Comparison of ENCODE assay signal across 9 mouse cellular contexts in genomic region chr12:8472591-8473358, GRCm38 (mm10). TPM values are rescaled to one million over a fixed set of nuclear protein-coding genes. Genes with fewer than 3 reads are reported as not detected.
DNase-seq lines count a peak whose midpoint lies in the region; ATAC-seq and TF ChIP-seq lines count a peak whose summit lies in the region.
"Had no signal": no experiment of that assay in that cellular context is flagged by ENCODE, and none has a peak within 500 bp of the region (broad histone marks: within the 10 kb centered on the region; RNA-seq: fewer than 3 reads in every experiment).

No protein-coding gene starts in this region.

- no peak for TF ChIP-seq CTCF in kidney, postnatal 0 days (IDR thresholded peaks at IDR 0.05; ENCODE audit: low read depth)
- TF ChIP-seq CTCF in midbrain, postnatal 0 days (IDR thresholded peaks at IDR 0.05), result no peak

- no peaks in the 10 kb centered on the region for H3K36me3 ChIP-seq in kidney, postnatal 0 days (ENCODE audit: insufficient read depth, low read length)
- H3K36me3 ChIP-seq in midbrain, postnatal 0 days (ENCODE audit: insufficient read depth, low read length), result no peaks in the 10 kb centered on the region
- H3K36me3 ChIP-seq in midbrain, embryonic 15.5 days (replicated peaks), result no peaks in the 10 kb centered on the region
- H3K36me3 ChIP-seq in forebrain, embryonic 16.5 days (ENCODE audit: control insufficient read depth, insufficient read depth), result no peaks in the 10 kb centered on the region
- no peaks in the 10 kb centered on the region for H3K36me3 ChIP-seq in stomach, embryonic 14.5 days (ENCODE audit: control insufficient read depth, insufficient read depth, low read length)
- H3K36me3 ChIP-seq: embryonic facial prominence, embryonic 12.5 days had no signal

- ATAC-seq in kidney, postnatal 0 days (replicated peaks; ENCODE audit: low FRiP score, low read depth), result no peak
- ATAC-seq in midbrain, postnatal 0 days (ENCODE audit: low FRiP score), result no peak
- no peak for ATAC-seq in midbrain, embryonic 15.5 days (replicated peaks)
- peak; percentile 89 for ATAC-seq in forebrain, embryonic 16.5 days
- no peak; the same call in 1 of the 2 replicates for ATAC-seq in stomach, embryonic 14.5 days (ENCODE audit: insufficient number of reproducible peaks, insufficient read depth, low FRiP score, low read depth)

- WGBS in kidney, postnatal 0 days, result 73% methylated on average over 7 of the region's 7 CpGs
- 74% methylated on average over 7 of the region's 7 CpGs for WGBS in midbrain, postnatal 0 days
- 81% methylated on average over 7 of the region's 7 CpGs for WGBS in midbrain, embryonic 15.5 days
- WGBS in forebrain, embryonic 16.5 days, result 59% methylated on average over 7 of the region's 7 CpGs
- 51% methylated on average over 7 of the region's 7 CpGs for WGBS in stomach, embryonic 14.5 days

- peak; percentile 33 for DNase-seq in kidney, postnatal 0 days (ENCODE audit: low spot score)
- DNase-seq in kidney, adult 8-10 months, result no peak
- DNase-seq in midbrain, postnatal 0 days (ENCODE audit: low spot score), result peak; percentile 89
- DNase-seq in spleen, postnatal 36 days (ENCODE audit: low spot score in 2 of 2), result no peak

- no peak overlapping the region for H3K4me2 ChIP-seq in kidney, postnatal 0 days (ENCODE audit: low read length)
- H3K4me2 ChIP-seq in midbrain, postnatal 0 days (ENCODE audit: low read depth, low read length, poor library complexity, severe bottlenecking), result no peak overlapping the region
- H3K4me2 ChIP-seq in midbrain, embryonic 15.5 days, result no peak overlapping the region
- no peak overlapping the region for H3K4me2 ChIP-seq in forebrain, embryonic 16.5 days (ENCODE audit: low read length)
- no peak overlapping the region for H3K4me2 ChIP-seq in stomach, embryonic 14.5 days (replicated peaks; ENCODE audit: low read depth, low read length)
- H3K4me2 ChIP-seq: embryonic facial prominence, embryonic 12.5 days had no signal

- H3K9ac ChIP-seq in kidney, postnatal 0 days (ENCODE audit: low read depth, low read length), result no peak overlapping the region
- H3K9ac ChIP-seq in midbrain, postnatal 0 days (replicated peaks; ENCODE audit: low read length, poor library complexity, severe bottlenecking), result no peak overlapping the region
- no peak overlapping the region for H3K9ac ChIP-seq in midbrain, embryonic 15.5 days
- H3K9ac ChIP-seq in forebrain, embryonic 16.5 days (replicated peaks; ENCODE audit: low read depth, low read length), result no peak overlapping the region
- H3K9ac ChIP-seq in stomach, embryonic 14.5 days (replicated peaks; ENCODE audit: low read depth, low read length), result no peak overlapping the region
- H3K9ac ChIP-seq: embryonic facial prominence, embryonic 12.5 days had no signal

- H3K4me3 ChIP-seq in kidney, postnatal 0 days (replicated peaks; ENCODE audit: low read depth, low read length), result no peak overlapping the region
- no peak overlapping the region for H3K4me3 ChIP-seq in midbrain, postnatal 0 days (ENCODE audit: low read depth, low read length)
- H3K4me3 ChIP-seq in midbrain, embryonic 15.5 days, result no peak overlapping the region
- H3K4me3 ChIP-seq in forebrain, embryonic 16.5 days (replicated peaks; ENCODE audit: low read length), result no peak overlapping the region
- H3K4me3 ChIP-seq in stomach, embryonic 14.5 days (ENCODE audit: low read depth, low read length), result no peak overlapping the region
- H3K4me3 ChIP-seq: embryonic facial prominence, embryonic 12.5 days had no signal

- no peak overlapping the region for H3K27ac ChIP-seq in kidney, postnatal 0 days
- H3K27ac ChIP-seq in midbrain, postnatal 0 days (ENCODE audit: low read depth, low read length), result no peak overlapping the region
- no peak overlapping the region for H3K27ac ChIP-seq in midbrain, embryonic 15.5 days
- no peak overlapping the region for H3K27ac ChIP-seq in forebrain, embryonic 16.5 days (ENCODE audit: low read length)
- peak overlapping the region; percentile 44 for H3K27ac ChIP-seq in stomach, embryonic 14.5 days (ENCODE audit: low read length)
- H3K27ac ChIP-seq: embryonic facial prominence, embryonic 12.5 days; macrophage had no signal

- no peaks in the 10 kb centered on the region for H3K27me3 ChIP-seq in kidney, postnatal 0 days (ENCODE audit: insufficient read depth, low read length)
- H3K27me3 ChIP-seq in midbrain, postnatal 0 days (ENCODE audit: insufficient read depth, low read length), result no peaks in the 10 kb centered on the region
- H3K27me3 ChIP-seq in midbrain, embryonic 15.5 days (replicated peaks), result no peaks in the 10 kb centered on the region
- no peaks in the 10 kb centered on the region for H3K27me3 ChIP-seq in forebrain, embryonic 16.5 days (replicated peaks; ENCODE audit: control insufficient read depth, insufficient read depth, low read length)
- H3K27me3 ChIP-seq in stomach, embryonic 14.5 days (ENCODE audit: control insufficient read depth, insufficient read depth, low read length), result no peaks in the 10 kb centered on the region
- H3K27me3 ChIP-seq: embryonic facial prominence, embryonic 12.5 days had no signal

- no peaks in the 10 kb centered on the region; the same call in 1 of the 2 replicates for H3K4me1 ChIP-seq in kidney, postnatal 0 days (replicated peaks; ENCODE audit: insufficient read depth, low read length)
- no peaks in the 10 kb centered on the region for H3K4me1 ChIP-seq in midbrain, postnatal 0 days (ENCODE audit: insufficient read depth, low read length)
- H3K4me1 ChIP-seq in midbrain, embryonic 15.5 days, result no peaks in the 10 kb centered on the region
- peaks cover 6% of the 10 kb centered on the region for H3K4me1 ChIP-seq in forebrain, embryonic 16.5 days (replicated peaks; ENCODE audit: control insufficient read depth, insufficient read depth, low read length)
- peaks cover 16% of the 10 kb centered on the region; the same call in 1 of the 2 replicates for H3K4me1 ChIP-seq in stomach, embryonic 14.5 days (ENCODE audit: control insufficient read depth, insufficient read depth, low read length)
- H3K4me1 ChIP-seq: embryonic facial prominence, embryonic 12.5 days had no signal

- H3K9me3 ChIP-seq in kidney, postnatal 0 days (replicated peaks; ENCODE audit: low read length), result no peaks in the 10 kb centered on the region
- no peaks in the 10 kb centered on the region for H3K9me3 ChIP-seq in midbrain, postnatal 0 days (ENCODE audit: low read length)
- H3K9me3 ChIP-seq in midbrain, embryonic 15.5 days, result no peaks in the 10 kb centered on the region
- H3K9me3 ChIP-seq in forebrain, embryonic 16.5 days (ENCODE audit: control insufficient read depth, low read length), result no peaks in the 10 kb centered on the region
- H3K9me3 ChIP-seq in stomach, embryonic 14.5 days (ENCODE audit: control insufficient read depth, low read depth, low read length), result no peaks in the 10 kb centered on the region
- H3K9me3 ChIP-seq: embryonic facial prominence, embryonic 12.5 days had no signal

RNA-seq across cellular contexts. Expression of gene Rhob, which starts 27.0 kb away (rescaled TPM):
- polyA plus RNA-seq in kidney, postnatal 0 days (2015; fragmentation: Nextera tagmentation; extraction: Ambion mirVana), result 48.3 and 53.6 TPM in 2 replicates
- total RNA-seq in midbrain, postnatal 0 days (2014; rRNA removed), result 323 and 329 TPM in 2 replicates
- 74.1 and 75.1 TPM in 2 replicates for polyA plus RNA-seq in midbrain, postnatal 0 days (2015; fragmentation: Nextera tagmentation; extraction: Ambion mirVana)
- 83.3 and 95.1 TPM in 2 replicates for polyA plus RNA-seq in midbrain, embryonic 15.5 days (2015; fragmentation: Nextera tagmentation; extraction: Ambion mirVana)
- polyA plus RNA-seq in forebrain, embryonic 16.5 days (2015; fragmentation: Nextera tagmentation; extraction: Ambion mirVana), result 70.3 and 74.9 TPM in 2 replicates
- 52.8 and 58.5 TPM in 2 replicates for polyA plus RNA-seq in stomach, embryonic 14.5 days (2014; fragmentation: Nextera tagmentation; extraction: Ambion mirVana)

Comparison
In these comparisons a context has a peak if more than half of its experiments do, and no peak if none do; other contexts are left out.
1. DNase-seq: peak in kidney, postnatal 0 days (single experiment) and midbrain, postnatal 0 days (single experiment); none in kidney, adult 8-10 months (0 of 2) and spleen, postnatal 36 days (0 of 2).